Mouse (Mus musculus) mouse trophoblast stem cell (cell line): ENCODE measurements at regions not wholly inside any gene's neighbourhood (a gene's known extent, or its start where the extent isn't known, plus 50 kb on each side); places are given as distances from the start of the nearest gene placed in this dataset.

Experiments
- in situ Hi-C, 2 experiments: fragments of 300-500 bp; cut with MseI, MboI; formaldehyde crosslinking; loops; 2 replicates in 1 of 2; 3 replicates in 1 of 2; pipeline ENCODE4 v1.15.1; 2025

DNA sequence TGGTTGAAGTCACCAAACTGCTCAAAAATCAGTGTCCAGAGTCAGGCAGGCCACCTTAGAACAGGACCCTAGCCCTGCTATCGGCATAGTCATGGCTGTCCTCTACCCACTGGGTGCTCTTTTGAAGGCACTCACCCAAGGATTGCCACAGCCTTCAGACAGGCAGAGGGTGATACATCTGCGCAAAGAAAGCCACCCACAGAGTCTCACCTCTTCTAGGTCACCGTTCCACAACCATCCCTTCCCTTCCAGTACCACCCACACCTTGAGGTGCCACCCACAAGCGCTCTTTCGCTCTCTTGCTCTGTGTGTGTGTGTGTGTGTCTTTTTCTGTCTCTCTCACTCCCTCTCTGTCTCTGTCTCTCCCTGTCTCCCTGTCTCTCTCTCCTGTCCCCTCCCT, 176.5 kb upstream of the Lpp start:
- in situ Hi-C loops: no loop called here

DNA sequence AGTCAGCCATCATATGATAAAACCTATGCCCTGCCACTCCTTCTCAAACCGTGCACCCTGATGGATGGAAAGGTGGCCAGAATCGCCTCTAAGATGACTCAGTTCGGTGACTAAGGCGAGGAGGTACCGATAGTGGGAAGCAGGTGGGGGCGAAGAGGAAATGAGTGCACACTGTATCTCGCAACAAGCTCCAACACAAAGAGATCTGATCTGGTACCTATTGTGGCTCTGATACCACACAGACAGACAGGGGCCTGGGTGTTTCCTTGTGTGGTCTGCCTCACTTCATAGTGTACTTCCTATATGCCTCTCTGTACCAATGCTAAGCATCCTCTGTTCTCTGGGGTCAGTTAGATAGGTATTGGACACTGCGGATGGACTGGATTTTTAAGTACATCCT, 178.0 kb upstream of the Lpp start:
- in situ Hi-C loops: no loop called here

DNA sequence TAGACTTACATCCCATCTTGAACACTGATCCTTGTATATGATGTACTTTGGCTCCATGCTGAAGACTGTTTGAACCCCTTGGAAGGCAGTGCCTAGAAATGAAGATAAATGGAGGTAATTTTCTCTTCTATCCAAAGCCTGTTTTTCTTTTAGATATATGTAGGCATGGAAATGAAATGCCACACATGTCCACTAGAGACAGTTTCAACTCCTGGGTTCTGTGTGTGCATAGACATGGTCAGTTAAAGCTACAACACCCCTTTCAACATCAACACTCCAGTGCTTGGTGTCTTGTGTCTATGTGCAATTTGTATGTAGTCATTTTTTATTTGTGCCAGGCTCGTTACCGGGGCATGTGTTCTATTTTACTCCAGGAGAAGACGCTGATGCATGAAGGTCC, 179.7 kb upstream of the Lpp start:
- in situ Hi-C loops: no loop called here

DNA sequence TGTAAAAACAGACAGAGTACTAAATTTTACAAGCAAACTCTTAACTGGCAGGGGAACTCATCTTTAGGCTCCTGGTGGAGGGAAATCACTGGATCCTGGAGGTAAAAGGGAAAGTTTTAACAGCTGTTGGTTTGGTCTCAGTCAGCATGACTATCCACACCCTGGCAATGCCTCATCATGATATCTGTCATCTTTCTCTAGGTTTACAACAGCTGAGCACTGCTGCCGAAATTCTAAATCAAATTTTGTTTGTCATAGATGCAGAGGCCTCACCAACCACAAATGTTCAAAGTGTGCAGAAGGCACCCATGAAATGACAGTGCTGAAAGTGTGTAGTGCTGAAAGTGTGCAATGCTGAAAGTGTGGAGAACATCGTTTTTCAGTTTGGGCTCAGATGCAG, 180.6 kb upstream of the Lpp start:
- in situ Hi-C loops: no loop called here

DNA sequence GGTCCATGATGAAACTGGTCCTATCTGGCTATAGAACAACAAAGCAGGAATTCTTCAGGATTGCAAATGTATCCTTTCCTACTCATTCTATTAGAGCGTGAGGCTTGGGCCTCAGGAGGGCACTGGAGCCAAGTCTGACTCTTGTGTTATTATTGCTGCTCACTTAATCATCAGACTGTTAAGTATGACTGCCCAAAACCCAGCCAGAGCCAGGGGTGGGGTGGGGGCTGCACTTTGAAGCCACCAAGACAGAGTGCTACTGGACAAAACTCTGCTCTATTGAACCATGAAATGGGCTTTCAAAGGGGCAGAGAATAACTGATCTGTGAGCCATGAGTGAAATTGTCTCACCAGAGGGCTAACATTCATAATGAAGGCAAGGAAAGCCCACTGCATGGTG, 181.7 kb upstream of the Lpp start:
- in situ Hi-C loops: no loop called here

DNA sequence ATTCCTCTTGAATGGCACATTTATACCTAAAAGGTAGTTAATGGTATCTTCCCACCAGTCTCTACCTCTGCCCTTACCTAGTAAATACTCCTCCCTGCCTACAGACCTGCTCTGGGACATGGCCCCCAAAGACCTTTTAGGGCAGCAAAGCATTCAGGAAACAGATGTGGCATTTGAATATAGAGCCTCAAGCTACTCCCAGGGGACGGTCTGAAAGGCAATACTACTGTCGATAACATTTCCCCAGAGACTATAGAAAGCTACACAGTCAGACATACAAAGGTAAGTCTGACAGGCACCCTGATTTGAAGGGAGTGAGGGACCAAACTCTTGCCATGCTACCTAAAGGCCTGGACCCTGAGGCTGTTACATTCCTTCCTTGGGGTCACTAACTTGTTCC, 184.4 kb upstream of the Lpp start:
- in situ Hi-C loops: no loop called here

DNA sequence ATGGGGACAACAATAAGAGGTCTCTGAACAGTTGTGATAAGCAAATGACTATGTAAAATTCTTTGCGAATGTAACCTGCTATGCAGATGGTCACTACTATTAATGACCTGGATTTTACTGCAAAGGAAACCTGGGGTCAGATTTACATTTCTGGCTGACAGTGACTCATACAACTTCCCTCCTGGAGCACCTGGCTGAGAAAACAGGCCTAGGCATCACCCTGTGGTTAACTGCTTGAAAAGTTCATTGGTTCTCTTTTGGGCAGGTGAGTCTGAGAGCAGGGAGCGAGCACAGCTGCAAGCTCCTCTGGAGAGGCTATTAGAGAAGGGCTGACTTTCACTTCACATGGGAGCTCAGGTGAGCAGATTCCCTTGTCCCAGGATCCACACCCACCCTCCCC, 185.2 kb upstream of the Lpp start:
- in situ Hi-C loops: no loop called here

DNA sequence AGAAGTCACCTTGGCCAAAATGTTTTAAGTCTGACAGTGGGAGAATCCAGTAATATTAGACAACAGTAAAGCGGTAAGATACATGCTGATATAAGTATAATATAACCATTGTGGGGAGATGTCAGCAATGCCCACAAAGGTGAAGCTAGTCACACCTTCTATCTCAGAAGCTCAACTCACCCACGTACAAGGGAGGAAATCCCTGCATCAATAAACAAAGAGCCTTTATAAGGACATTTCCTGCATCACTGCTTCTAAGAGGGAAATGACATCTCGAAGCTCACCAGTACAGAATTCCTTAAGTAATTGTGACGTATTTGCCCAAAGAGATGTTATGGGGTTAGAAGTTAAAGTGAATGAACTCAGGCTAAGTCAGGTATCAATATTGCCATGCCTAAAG, 186.3 kb upstream of the Lpp start:
- in situ Hi-C loops: no loop called here

DNA sequence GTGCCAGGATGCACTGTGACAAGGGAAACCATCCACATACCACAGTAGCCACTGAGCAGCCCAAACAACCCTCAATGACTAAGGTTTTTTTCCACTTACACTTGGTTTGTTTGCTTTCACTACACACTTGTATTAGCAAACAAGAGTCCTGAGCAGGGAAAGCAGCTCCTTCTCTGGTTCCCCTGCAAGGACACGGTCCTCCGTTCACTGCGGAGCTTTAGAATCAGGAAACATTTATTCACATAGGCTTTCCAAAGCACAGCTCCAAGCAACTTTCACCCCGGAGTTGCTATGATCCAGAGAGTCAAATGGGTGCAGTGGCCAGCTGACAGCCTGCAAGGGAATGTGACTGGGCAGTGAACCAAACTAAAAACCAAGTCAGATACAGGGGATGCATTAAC, 186.8 kb upstream of the Lpp start:
- in situ Hi-C loops: no loop called here

DNA sequence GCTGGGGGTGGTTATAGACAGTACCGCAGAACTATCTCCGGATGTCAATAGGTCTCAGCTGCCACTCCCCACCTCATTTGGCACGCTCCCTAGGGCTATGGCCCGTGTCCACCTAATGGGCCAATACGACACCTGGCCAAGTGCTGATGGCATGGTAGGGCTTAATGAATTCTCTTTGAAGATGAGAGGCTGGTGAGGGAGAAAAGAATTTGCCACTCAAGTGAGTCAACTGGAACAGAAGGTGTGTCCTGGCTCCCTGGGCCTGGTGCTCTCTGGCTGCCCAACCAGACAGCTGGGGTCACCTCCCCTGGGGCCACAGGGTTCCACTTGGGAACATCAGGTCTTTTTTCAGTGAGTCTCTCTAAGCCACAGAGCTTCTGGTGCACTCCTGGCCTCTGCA, 187.7 kb upstream of the Lpp start:
- in situ Hi-C loops: no loop called here

DNA sequence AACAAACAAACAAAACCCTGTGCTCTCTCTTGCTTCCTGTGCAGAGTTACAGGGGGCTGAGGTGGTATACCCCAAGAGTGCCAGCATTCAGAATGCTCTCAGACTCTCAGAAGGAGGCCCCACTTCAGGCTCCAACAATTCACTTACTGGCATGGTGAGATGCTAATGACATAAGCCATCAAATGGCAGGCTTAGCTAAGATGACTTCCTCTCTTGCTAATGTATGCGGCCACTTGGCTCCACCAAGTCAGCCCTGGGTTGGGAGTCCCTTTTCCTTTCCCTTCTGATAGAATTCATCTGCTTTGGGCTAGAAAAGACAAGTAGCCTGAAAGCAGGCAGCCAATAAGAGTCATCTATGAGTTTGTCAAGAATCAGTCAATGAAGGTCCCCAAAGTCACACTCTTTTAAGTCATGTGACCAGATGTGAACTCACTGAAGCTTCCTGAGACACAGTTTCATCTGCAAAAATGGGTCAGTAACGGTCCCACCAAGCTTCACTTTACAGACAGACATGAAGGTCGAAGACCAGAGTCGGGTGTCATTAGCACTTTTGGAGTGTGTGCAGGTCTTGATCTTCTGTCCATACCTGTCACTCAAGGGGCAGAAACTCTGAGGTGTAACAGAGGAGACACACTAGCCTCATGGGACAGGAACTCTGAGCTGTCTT, 189.1 kb upstream of the Lpp start:
- in situ Hi-C loops: no loop called here

DNA sequence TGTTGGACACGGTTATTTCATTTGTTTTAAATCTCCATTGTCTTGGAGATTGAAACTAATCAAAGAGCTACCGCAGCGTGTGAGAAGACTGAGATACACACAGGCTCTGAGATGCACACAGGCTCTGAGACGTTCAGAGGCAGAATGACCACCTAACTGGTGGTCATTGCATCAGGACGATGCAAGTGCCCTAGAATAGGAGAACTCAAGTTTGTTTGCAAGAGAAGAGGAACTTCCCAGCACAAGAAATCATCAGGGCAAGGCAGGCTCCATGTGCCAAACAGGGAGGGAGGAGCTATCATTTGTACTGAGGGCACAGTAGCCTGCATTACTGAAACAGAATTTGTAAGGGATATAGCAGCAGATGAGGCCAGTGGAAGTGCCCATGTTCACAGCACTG, 190.7 kb upstream of the Lpp start:
- in situ Hi-C loops: no loop called here

DNA sequence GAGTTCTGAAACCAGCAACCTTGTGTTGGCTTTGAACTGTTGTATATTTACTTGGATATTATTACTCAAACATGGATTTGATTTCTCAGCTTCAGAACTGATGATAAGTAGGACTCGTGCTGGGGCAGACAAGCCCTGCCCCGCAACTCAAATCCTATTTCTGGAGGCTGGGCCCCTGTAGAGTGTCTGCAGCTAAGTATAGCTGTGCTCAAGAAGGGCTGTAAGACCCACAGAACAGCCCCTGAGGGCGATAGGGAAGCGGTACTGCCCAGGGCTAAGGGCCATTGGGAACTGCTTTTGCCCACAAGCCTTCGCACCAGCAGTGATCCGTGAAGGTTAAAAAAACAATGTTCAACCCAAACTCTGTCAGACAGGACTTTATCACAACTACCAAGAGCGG, 191.9 kb upstream of the Lpp start:
- in situ Hi-C loops: no loop called here

DNA sequence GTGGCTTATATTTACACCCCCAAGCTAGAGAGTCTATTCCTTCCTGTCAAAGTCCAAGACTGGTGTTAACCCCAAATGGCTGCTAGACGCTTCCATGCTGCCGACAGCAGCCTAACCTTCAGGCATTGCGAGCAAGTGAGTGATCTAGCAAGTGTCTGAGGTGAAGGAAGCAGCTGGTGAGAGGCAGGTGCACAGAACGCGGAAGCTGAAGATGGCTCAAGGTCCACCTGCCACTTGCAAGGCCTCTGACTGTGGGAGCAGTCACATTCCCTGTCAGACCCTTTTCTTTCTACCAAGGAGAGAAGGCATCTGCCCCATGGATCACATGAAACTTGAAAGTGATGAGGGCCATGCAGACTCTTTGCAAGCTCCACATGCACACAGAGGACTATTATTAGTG, 193.1 kb upstream of the Lpp start:
- in situ Hi-C loops: no loop called here

DNA sequence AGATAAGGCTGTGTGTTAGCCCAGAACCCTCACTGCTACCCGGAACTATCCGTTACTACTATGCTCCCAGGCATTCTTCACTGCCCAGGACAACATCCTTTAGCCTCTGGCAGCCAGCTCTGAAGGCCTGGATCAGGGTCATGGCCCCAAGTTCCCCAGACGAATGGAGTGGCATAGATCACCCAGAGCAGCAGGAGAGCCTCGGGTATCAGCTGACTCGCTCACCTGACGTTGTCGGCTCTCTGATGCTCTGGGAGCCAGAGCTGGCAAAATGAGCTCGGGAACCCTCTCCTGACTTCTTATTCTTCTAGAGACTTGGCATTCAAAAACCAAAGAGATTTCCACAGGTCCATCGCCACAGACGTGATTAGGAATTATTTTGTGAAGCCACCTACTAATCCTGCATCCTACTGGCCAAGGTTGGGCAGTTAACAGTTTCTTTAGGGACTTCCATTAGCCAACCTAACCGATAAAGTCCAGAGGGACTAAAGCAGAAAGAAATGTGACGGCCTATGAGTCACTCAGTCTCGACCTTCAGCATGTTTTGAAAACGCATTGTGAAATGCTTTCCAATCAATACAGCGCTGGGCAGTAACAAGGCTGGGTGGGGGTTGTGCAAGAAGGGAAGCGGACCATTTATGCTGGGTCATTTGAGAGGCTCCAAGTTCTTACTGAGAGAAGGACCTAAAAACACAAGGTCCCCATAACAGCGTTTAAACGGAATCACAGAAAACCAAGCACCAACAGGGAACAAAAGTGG, 193.7 kb upstream of the Lpp start:
- in situ Hi-C loops: no loop called here

DNA sequence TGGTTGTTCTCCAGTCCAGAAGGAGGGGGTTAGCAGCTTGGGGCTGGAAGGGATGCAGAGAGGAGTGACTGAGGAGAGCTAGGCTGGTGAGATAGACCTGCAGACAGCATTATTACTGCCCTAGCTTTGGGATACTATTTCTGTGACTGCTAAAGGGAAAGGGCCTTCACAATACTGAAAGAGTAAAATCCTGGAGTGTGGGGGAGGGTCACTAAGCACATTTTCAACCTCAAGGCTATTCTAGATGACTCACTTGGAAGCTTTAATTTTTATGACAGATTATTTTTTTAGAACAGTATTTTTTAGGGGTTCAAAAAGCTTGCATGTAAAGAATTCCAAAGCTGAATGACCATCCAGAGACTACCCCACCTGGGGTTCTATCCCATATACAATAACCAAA, 195.0 kb upstream of the Lpp start:
- in situ Hi-C loops: no loop called here

DNA sequence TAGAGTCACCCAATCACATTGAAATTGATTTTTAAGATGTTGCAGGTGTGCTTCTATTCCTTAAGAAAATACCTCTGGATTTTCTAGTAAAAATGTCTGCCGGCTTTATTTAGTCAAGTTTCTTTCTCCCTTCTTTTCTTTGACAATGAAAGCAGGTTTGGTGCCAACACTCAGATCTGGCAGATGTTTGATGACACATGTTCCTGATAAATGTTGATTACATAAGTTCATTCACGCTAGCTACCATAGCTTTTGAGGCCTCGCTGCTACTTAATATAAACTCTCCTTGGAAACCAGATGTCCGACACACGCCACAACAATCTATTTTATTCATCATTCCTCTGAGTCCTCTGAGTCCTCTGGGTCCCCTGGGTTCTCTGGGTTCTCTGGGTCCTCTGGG, 195.7 kb upstream of the Lpp start:
- in situ Hi-C loops: no loop called here

DNA sequence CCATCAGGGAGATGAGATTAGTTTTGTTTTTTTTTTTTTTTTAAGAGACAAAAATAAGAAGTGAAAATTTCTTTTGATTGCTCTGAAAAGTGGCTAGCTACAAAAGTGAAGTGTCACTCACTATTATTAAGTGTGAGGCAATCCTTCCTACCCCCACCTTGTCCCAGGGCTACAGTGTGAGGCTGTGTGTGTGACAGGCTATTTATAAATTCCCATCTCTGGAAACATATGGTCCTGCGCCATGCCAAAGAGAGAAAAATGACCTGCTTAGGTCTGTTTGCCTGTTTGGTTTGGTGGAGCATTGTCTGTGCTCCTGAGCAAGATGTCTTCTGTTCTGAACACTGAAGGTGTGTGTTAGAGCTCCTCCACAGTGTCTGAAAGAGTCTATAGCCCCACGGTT, 199.4 kb upstream of the Lpp start:
- in situ Hi-C loops: no loop called here

DNA sequence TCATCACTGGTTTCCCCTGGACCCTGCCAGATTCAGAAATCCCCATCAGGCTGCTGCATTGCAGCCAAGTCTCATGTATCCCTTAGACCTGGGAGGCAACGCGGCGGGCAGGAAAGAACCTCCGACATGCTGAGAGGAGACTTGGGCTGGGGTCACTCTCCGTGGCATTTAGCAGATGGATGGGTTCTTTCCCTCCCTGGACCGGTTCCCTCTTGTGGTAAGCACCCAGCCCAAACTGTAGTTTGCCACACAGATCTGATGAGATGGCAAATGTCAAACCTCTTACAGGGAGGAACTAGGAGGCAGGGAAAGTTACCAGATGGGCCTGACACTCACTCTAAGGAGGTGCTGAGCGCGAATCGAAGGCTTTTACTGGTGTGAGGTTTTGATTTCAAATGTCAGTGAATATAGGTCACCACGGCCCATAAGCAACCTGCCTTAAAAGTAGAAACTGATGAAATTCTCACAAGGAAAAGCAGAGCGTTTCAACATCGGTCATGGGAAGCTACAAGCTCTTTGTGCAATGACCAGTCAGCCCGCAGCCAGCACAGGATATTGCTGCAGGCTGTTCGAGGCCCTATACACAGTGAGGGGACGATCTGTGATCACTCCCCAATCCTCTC, 199.9 kb upstream of the Lpp start:
- in situ Hi-C loops: no loop called here

DNA sequence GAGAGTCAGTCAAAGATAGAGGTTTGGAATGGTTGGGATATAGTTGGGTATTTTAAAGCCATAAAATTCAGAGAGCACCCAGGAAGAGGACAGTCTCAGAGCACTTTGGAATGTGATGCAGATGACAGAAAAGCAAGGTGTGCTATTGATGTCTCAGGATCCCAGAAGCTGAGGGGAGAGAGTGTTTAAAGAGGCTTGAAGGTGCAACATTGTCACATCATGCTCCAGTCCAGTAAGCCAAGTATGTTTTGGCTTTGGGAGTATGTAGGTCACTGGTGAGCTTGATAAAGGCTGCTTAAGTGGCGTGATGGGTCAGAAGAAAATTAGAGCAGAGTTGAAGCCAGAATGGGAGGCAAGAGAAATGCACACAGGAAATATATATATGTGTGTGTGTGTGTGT, 201.3 kb upstream of the Lpp start:
- in situ Hi-C loops: no loop called here

DNA sequence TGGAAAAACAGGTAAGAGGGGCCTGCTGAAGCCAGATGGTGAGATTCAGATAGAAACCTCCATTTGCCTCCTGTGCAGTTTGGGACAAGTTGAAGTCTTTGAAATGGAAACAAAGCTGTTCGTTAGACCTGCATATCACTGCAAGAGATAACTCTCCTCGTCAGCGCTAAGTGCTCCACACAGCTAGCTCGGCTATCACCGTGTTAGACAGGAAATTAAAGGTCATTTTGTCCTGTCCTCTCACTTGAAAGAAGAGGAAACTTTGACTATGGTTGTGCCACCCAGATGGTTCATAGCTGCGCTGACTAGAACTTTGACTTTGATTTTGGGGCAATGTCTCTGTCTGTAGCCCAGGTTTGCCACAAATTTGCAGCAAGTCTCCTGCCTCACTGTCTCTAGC, 198.5 kb upstream of the Bcl6 start:
- in situ Hi-C loops: no loop called here

DNA sequence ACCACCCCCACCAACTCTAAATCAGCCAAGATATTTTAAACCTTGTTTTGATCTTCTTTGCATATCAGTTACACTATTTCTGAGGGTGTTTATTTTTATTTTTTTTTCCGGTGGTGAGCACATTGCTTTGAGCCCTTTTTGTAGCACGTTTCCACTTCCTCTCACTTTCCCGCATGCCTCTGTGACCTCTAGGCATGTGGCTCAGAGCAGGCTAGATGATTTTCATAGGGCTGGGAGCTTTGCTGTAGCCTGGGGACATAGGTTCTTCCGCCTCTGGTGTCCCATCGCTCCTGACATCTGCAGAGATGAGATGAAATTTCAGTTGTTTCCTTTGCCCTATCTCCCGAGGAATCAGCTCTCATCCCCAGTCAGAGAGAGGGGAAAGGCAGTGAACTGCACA, 197.3 kb upstream of the Bcl6 start:
- in situ Hi-C loops: no loop called here

DNA sequence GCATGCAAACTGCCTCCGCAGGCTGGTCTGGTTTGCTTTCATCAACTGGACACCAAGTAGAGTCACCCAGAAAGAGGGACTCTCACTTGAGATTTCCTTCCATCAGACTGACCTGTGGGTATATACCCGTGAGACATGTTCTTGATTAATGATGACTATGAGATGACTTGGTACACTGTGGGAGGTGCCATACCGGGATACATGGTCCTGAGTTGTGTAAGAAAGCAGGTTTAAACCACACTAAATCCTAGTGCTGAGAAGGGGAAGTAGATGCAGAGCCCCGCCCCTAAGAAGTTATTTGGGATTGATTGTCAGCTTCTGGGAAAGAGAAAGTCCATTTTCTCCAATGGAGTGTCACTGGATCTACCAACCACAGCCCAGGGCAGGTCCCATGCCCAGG, 196.2 kb upstream of the Bcl6 start:
- in situ Hi-C loops: no loop called here
